14 mouse cellular contexts compared by ENCODE assay signal in the genomic region with DNA sequence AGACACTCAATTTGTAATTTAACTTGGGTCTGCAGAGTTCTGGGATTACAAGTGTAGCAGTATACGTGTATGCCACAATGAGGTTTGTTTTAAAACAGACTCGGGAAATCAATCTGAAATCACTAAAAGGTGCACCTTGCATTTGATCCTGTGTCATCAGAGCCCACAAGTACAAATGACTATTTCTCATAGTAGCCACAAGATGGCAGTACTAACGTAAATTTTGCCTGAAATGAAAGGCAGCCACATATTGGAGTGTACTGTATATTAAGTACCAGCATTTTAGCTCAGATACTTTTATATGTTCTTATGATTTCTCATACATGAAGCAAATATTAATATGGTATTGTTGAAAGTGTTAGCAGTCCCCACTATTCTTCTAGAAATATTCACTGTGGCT.
DNase-seq lines count a peak whose midpoint lies in the region; ATAC-seq and TF ChIP-seq lines count a peak whose summit lies in the region.
"Had no signal": no experiment of that assay in that cellular context is flagged by ENCODE, and none has a peak within 500 bp of the region (broad histone marks: within the 10 kb centered on the region; RNA-seq: fewer than 3 reads in every experiment).

No protein-coding gene starts in this region.

- H3K4me3 ChIP-seq in forebrain, embryonic 14.5 days (ENCODE audit: low read depth, low read length): no peak overlapping the region
- H3K4me3 ChIP-seq in forebrain, embryonic 11.5 days (ENCODE audit: low read depth, low read length): no peak overlapping the region
- H3K4me3 ChIP-seq in limb, embryonic 14.5 days (replicated peaks; ENCODE audit: low read length): no peak overlapping the region
- H3K4me3 ChIP-seq in limb, embryonic 10.5 days: no peak overlapping the region
- H3K4me3 ChIP-seq in MEL (ENCODE audit: control insufficient read depth in 1 of 2, insufficient read depth in 1 of 2, low read depth in 2 of 2, low read length in 2 of 2): no peak overlapping the region
- H3K4me3 ChIP-seq: embryonic facial prominence, embryonic 13.5 days had no signal

- no peak overlapping the region for H3K9ac ChIP-seq in forebrain, embryonic 14.5 days (ENCODE audit: low read length)
- no peak overlapping the region for H3K9ac ChIP-seq in forebrain, embryonic 11.5 days (ENCODE audit: low read length)
- H3K9ac ChIP-seq in limb, embryonic 14.5 days (ENCODE audit: low read depth, low read length, severe bottlenecking): no peak overlapping the region
- no peak overlapping the region for H3K9ac ChIP-seq in MEL (ENCODE audit: control insufficient read depth, low read depth, low read length, poor library complexity, severe bottlenecking)
- H3K9ac ChIP-seq: embryonic facial prominence, embryonic 13.5 days had no signal

- no peak overlapping the region for H3K27ac ChIP-seq in forebrain, embryonic 14.5 days (ENCODE audit: low read depth, low read length)
- no peak overlapping the region for H3K27ac ChIP-seq in forebrain, embryonic 11.5 days (ENCODE audit: low read depth, low read length)
- no peak overlapping the region for H3K27ac ChIP-seq in limb, embryonic 14.5 days (replicated peaks; ENCODE audit: low read depth, low read length)
- H3K27ac ChIP-seq in limb, embryonic 10.5 days: no peak overlapping the region
- H3K27ac ChIP-seq in MEL (ENCODE audit: control insufficient read depth, low read depth, low read length): no peak overlapping the region
- H3K27ac ChIP-seq: embryonic facial prominence, embryonic 13.5 days had no signal

- no peaks in the 10 kb centered on the region for H3K4me1 ChIP-seq in forebrain, embryonic 14.5 days (ENCODE audit: control insufficient read depth, insufficient read depth, low read length)
- H3K4me1 ChIP-seq in forebrain, embryonic 11.5 days (replicated peaks; ENCODE audit: control insufficient read depth, insufficient read depth, low read length): no peaks in the 10 kb centered on the region
- no peaks in the 10 kb centered on the region for H3K4me1 ChIP-seq in limb, embryonic 14.5 days (ENCODE audit: control insufficient read depth, insufficient read depth, low read length)
- no peaks in the 10 kb centered on the region for H3K4me1 ChIP-seq in limb, embryonic 10.5 days
- no peaks in the 10 kb centered on the region for H3K4me1 ChIP-seq in MEL (ENCODE audit: control insufficient read depth in 1 of 2, insufficient read depth in 2 of 2, low read length in 2 of 2)
- H3K4me1 ChIP-seq: embryonic facial prominence, embryonic 13.5 days had no signal

- no peaks in the 10 kb centered on the region for H3K79me2 ChIP-seq in MEL (ENCODE audit: control insufficient read depth, insufficient read depth, low read length, poor library complexity)

- H3K36me3 ChIP-seq in forebrain, embryonic 14.5 days (ENCODE audit: control insufficient read depth, insufficient read depth, low read length): no peaks in the 10 kb centered on the region
- no peaks in the 10 kb centered on the region for H3K36me3 ChIP-seq in forebrain, embryonic 11.5 days (ENCODE audit: control insufficient read depth, insufficient read depth, low read length)
- H3K36me3 ChIP-seq in limb, embryonic 14.5 days (ENCODE audit: control insufficient read depth, insufficient read depth, low read length): no peaks in the 10 kb centered on the region
- H3K36me3 ChIP-seq in limb, embryonic 10.5 days: no peaks in the 10 kb centered on the region
- H3K36me3 ChIP-seq in MEL (ENCODE audit: control insufficient read depth in 1 of 2, insufficient read depth in 2 of 2, low read length in 2 of 2): no peaks in the 10 kb centered on the region
- H3K36me3 ChIP-seq: embryonic facial prominence, embryonic 13.5 days had no signal

- H3K27me3 ChIP-seq in forebrain, embryonic 14.5 days (replicated peaks; ENCODE audit: control insufficient read depth, insufficient read depth, low read length): no peaks in the 10 kb centered on the region
- no peaks in the 10 kb centered on the region for H3K27me3 ChIP-seq in forebrain, embryonic 11.5 days (ENCODE audit: control insufficient read depth, insufficient read depth, low read length)
- H3K27me3 ChIP-seq in limb, embryonic 14.5 days (ENCODE audit: control insufficient read depth, insufficient read depth, low read length): no peaks in the 10 kb centered on the region
- no peaks in the 10 kb centered on the region for H3K27me3 ChIP-seq in limb, embryonic 10.5 days (ENCODE audit: low read depth, poor library complexity, severe bottlenecking)
- no peaks in the 10 kb centered on the region for H3K27me3 ChIP-seq in MEL (ENCODE audit: control insufficient read depth in 1 of 2, insufficient read depth in 2 of 2, low read length in 2 of 2)
- H3K27me3 ChIP-seq: embryonic facial prominence, embryonic 13.5 days had no signal

- DNase-seq in forebrain, embryonic 14.5 days (ENCODE audit: low spot score): peak; percentile 54
- no peak for DNase-seq in forebrain, embryonic 11.5 days (ENCODE audit: low spot score)
- peak; percentile 22 for DNase-seq in limb, embryonic 14.5 days (ENCODE audit: low spot score)
- no peak for DNase-seq in limb, embryonic 10.5 days (ENCODE audit: low spot score)
- DNase-seq in MEL (ENCODE audit: low read depth, low spot score): peak; percentile 72
- peak; percentile 2 for DNase-seq in fibroblast of lung, adult 2 months (ENCODE audit: low read depth)
- no peak for DNase-seq in spleen, adult 12 weeks (ENCODE audit: low spot score)
- DNase-seq in layer of hippocampus, adult 9-10 months (ENCODE audit: low spot score): no peak
- DNase-seq: gastrocnemius, postnatal 14 days; heart, postnatal 14 days; lung, adult 18-20 months had no signal

- WGBS in forebrain, embryonic 14.5 days: 29% methylated on average over 3 of the region's 3 CpGs
- WGBS in forebrain, embryonic 11.5 days: 25% methylated on average over 3 of the region's 3 CpGs
- WGBS in limb, embryonic 14.5 days: 26% methylated on average over 3 of the region's 3 CpGs
- 25% methylated on average over 3 of the region's 3 CpGs for WGBS in limb, embryonic 10.5 days

- TF ChIP-seq CTCF in MEL (IDR thresholded peaks at IDR 0.05 in 2 of 3, conservative IDR thresholded peaks at IDR 0.05 in 1 of 3; ENCODE audit: control insufficient read depth in 1 of 3, insufficient read depth in 1 of 3, low read depth in 2 of 3, low read length in 3 of 3, poor library complexity in 1 of 3, severe bottlenecking in 1 of 3): peak in 2 of 3 experiments; percentile 38 to 78; a peak in 4 of 6 replicates

- peak; percentile 72 for TF ChIP-seq RAD21 in MEL (IDR thresholded peaks at IDR 0.05; ENCODE audit: low read depth, low read length)

- H3K4me2 ChIP-seq in forebrain, embryonic 14.5 days (ENCODE audit: low read length): no peak overlapping the region
- no peak overlapping the region for H3K4me2 ChIP-seq in forebrain, embryonic 11.5 days (ENCODE audit: low read depth, low read length, severe bottlenecking)
- no peak overlapping the region for H3K4me2 ChIP-seq in limb, embryonic 14.5 days (replicated peaks; ENCODE audit: low read depth, low read length, severe bottlenecking)
- H3K4me2 ChIP-seq: embryonic facial prominence, embryonic 13.5 days had no signal

- ATAC-seq in forebrain, embryonic 14.5 days: peak; percentile 50; the same call in 1 of the 2 replicates
- ATAC-seq in forebrain, embryonic 11.5 days (replicated peaks; ENCODE audit: low FRiP score): no peak
- no peak for ATAC-seq in limb, embryonic 14.5 days (ENCODE audit: low FRiP score, low read depth)
- ATAC-seq: activated CD4-positive, CD25-positive, alpha-beta regulatory T cell, adult 4 months; CD4-positive, CD25-positive, alpha-beta regulatory T cell, adult 4 months had no signal

- no peak for TF ChIP-seq POLR2A in limb, embryonic 14.5 days (IDR thresholded peaks at IDR 0.05; ENCODE audit: borderline replicate concordance, extremely low read depth, insufficient read depth, insufficient read length)
- no peak for TF ChIP-seq POLR2A in MEL (IDR thresholded peaks at IDR 0.05; ENCODE audit: control insufficient read depth in 1 of 2, insufficient read depth in 1 of 2, low read depth in 1 of 2, low read length in 2 of 2, poor library complexity in 1 of 2)

- no peak for TF ChIP-seq EP300 in MEL (IDR thresholded peaks at IDR 0.05; ENCODE audit: low read depth in 1 of 2, low read length in 2 of 2)

- no peaks in the 10 kb centered on the region for H3K9me3 ChIP-seq in forebrain, embryonic 14.5 days (replicated peaks; ENCODE audit: control insufficient read depth, low read length)
- no peaks in the 10 kb centered on the region for H3K9me3 ChIP-seq in forebrain, embryonic 11.5 days (ENCODE audit: control insufficient read depth, low read length)
- H3K9me3 ChIP-seq in limb, embryonic 14.5 days (ENCODE audit: control insufficient read depth, low read length): no peaks in the 10 kb centered on the region
- no peaks in the 10 kb centered on the region for H3K9me3 ChIP-seq in limb, embryonic 10.5 days (replicated peaks)
- H3K9me3 ChIP-seq in MEL (replicated peaks; ENCODE audit: insufficient read depth, low read length): no peaks in the 10 kb centered on the region
- H3K9me3 ChIP-seq: embryonic facial prominence, embryonic 13.5 days had no signal

TF ChIP-seq in MEL, 35 proteins besides CTCF, POLR2A, EP300 and RAD21:
- TF ChIP-seq ZC3H11A (IDR thresholded peaks at IDR 0.05; ENCODE audit: low read depth, low read length): 0 out of 2 replicates have a peak, but pooled peaks have one; percentile 53
- TF ChIP-seq SMC3 (IDR thresholded peaks at IDR 0.05; ENCODE audit: low read depth, low read length): peak; percentile 75
- TF ChIP-seq BHLHE40 (IDR thresholded peaks at IDR 0.05; ENCODE audit: borderline replicate concordance, low read depth, low read length): no peak

Comparison
In these comparisons a context has a peak if more than half of its experiments do, and no peak if none do; other contexts are left out.
1. DNase-seq: peak in forebrain, embryonic 14.5 days (single experiment), limb, embryonic 14.5 days (single experiment), MEL (single experiment) and fibroblast of lung, adult 2 months (single experiment); none in forebrain, embryonic 11.5 days (single experiment), limb, embryonic 10.5 days (single experiment), spleen, adult 12 weeks (single experiment) and layer of hippocampus, adult 9-10 months (single experiment).